Mouse (Mus musculus) heart, embryonic 10.5 days (tissue): ENCODE data around the gene Ube2g1. TPM values are rescaled to one million over a fixed set of nuclear protein-coding genes. Genes with fewer than 3 reads are reported as not detected.

Source experiments
- DNase-seq: peaks from one replicate; pipeline ENCODE4 v3.0.0-alpha.2; 2017; ENCODE audit warnings: low spot score
- H3K27ac ChIP-seq: fragments of 300-500 bp; sonication (generic); 2 replicates; pipeline ENCODE4 v1.5.1; 2016; ENCODE audit warnings: mild to moderate bottlenecking
- H3K27me3 ChIP-seq: fragments of 300-500 bp; sonication (generic); 2 replicates; pipeline ENCODE4 v1.6.1; 2016; ENCODE audit warnings: mild to moderate bottlenecking; ENCODE audit not compliant: poor library complexity, insufficient read depth, severe bottlenecking
- H3K36me3 ChIP-seq: fragments of 300-500 bp; sonication (generic); 2 replicates; pipeline ENCODE4 v1.6.1; 2016; ENCODE audit warnings: mild to moderate bottlenecking, moderate library complexity
- H3K4me1 ChIP-seq: fragments of 300-500 bp; sonication (generic); 2 replicates; pipeline ENCODE4 v1.6.1; 2016; ENCODE audit warnings: mild to moderate bottlenecking
- H3K4me3 ChIP-seq: fragments of 300-500 bp; sonication (generic); 2 replicates; pipeline ENCODE4 v1.5.1; 2016; ENCODE audit warnings: mild to moderate bottlenecking, moderate library complexity
- H3K9me3 ChIP-seq: fragments of 300-500 bp; sonication (generic); 2 replicates; pipeline ENCODE4 v1.6.1; 2016; ENCODE audit warnings: mild to moderate bottlenecking, moderate library complexity
- WGBS: fragments of 180-500 bp; shearing (Covaris S2); methylation state at CpG from one replicate; pipeline ENCODE4 v1.1.7; 2016; 5-methylcytosine and 5-hydroxymethylcytosine counted together
- polyA plus RNA-seq: library from polyadenylated mRNA; unstranded; fragments of >200 nt; fragmentation: Nextera tagmentation; extraction: Ambion mirVana; gene quantifications from 2 replicates; pipeline ENCODE4 v1.2.1, GENCODE M21; 2016

Gene Ube2g1
- polyA plus RNA-seq, 1 experiment from 2014 or later, result 70.1 TPM

- Histone ChIP-seq H3K36me3 (peaks cover 6% of the 10 kb centered on the region; the same call in 1 of the 2 replicates), H3K4me3 (no peak overlapping the region), H3K27me3 (no peaks in the 10 kb centered on the region), H3K9me3 (no peaks in the 10 kb centered on the region), H3K27ac (no peak overlapping the region), H3K4me1 (no peaks in the 10 kb centered on the region)
- DNase-seq, result no peak
- WGBS, result 83% methylated on average over 4 of the region's 4 CpGs
Observed at GRCm38 (mm10) chr11:72615931-72616330, 8.8 kb downstream of the Ube2g1 start.

- no peak overlapping the region for H3K4me3 ChIP-seq
- peaks cover 6% of the 10 kb centered on the region; the same call in 1 of the 2 replicates for H3K36me3 ChIP-seq
- H3K27me3 ChIP-seq, result no peaks in the 10 kb centered on the region
- H3K4me1 ChIP-seq, result no peaks in the 10 kb centered on the region
- no peak overlapping the region for H3K27ac ChIP-seq
- WGBS, result 95% methylated on average over 1 of the region's 1 CpGs
- no peaks in the 10 kb centered on the region for H3K9me3 ChIP-seq
- no peak for DNase-seq
Observed at GRCm38 (mm10) chr11:72618476-72618875, 11.4 kb downstream of the Ube2g1 start.

GRCm38 (mm10) chr11:72642730-72643129 is 35.6 kb downstream of the Ube2g1 start:
- Histone ChIP-seq H3K9me3 (no peaks in the 10 kb centered on the region), H3K4me3 (no peak overlapping the region), H3K27me3 (no peaks in the 10 kb centered on the region), H3K36me3 (peaks cover 4% of the 10 kb centered on the region), H3K4me1 (no peaks in the 10 kb centered on the region), H3K27ac (no peak overlapping the region)
- 60% methylated on average over 4 of the region's 4 CpGs for WGBS
- no peak for DNase-seq

GRCm38 (mm10) chr11:72645386-72645785 is 38.3 kb downstream of the Ube2g1 start:
- H3K27me3 ChIP-seq, result no peaks in the 10 kb centered on the region
- peaks cover 4% of the 10 kb centered on the region for H3K36me3 ChIP-seq
- no peak overlapping the region for H3K27ac ChIP-seq
- WGBS, result 85% methylated on average over 5 of the region's 5 CpGs
- no peaks in the 10 kb centered on the region for H3K9me3 ChIP-seq
- no peaks in the 10 kb centered on the region for H3K4me1 ChIP-seq
- H3K4me3 ChIP-seq, result no peak overlapping the region
- no peak for DNase-seq

GRCm38 (mm10) chr11:72650347-72650746 is 43.3 kb downstream of the Ube2g1 start:
- DNase-seq, result no peak
- Histone ChIP-seq H3K4me1 (no peaks in the 10 kb centered on the region), H3K4me3 (no peak overlapping the region), H3K27ac (no peak overlapping the region), H3K36me3 (no peaks in the 10 kb centered on the region), H3K27me3 (no peaks in the 10 kb centered on the region), H3K9me3 (no peaks in the 10 kb centered on the region)
- WGBS, result 78% methylated on average over 2 of the region's 2 CpGs

GRCm38 (mm10) chr11:72659918-72660317 is 52.8 kb downstream of the Ube2g1 start:
- H3K4me1 ChIP-seq, result no peaks in the 10 kb centered on the region
- H3K36me3 ChIP-seq, result peaks cover 6% of the 10 kb centered on the region; the same call in 1 of the 2 replicates
- no peak for DNase-seq
- no peak overlapping the region for H3K4me3 ChIP-seq
- no peak overlapping the region for H3K27ac ChIP-seq
- peaks cover 3% of the 10 kb centered on the region; the same call in 1 of the 2 replicates for H3K9me3 ChIP-seq
- H3K27me3 ChIP-seq, result no peaks in the 10 kb centered on the region

- Histone ChIP-seq H3K4me1 (no peaks in the 10 kb centered on the region), H3K27ac (no peak overlapping the region), H3K9me3 (peaks cover 3% of the 10 kb centered on the region; the same call in 1 of the 2 replicates), H3K36me3 (peaks cover 6% of the 10 kb centered on the region; the same call in 1 of the 2 replicates), H3K27me3 (no peaks in the 10 kb centered on the region), H3K4me3 (no peak overlapping the region)
- WGBS, result 96% methylated on average over 1 of the region's 1 CpGs
- no peak for DNase-seq
Observed at GRCm38 (mm10) chr11:72660359-72660758, 53.3 kb downstream of the Ube2g1 start.

- H3K27me3 ChIP-seq, result no peaks in the 10 kb centered on the region
- no peak overlapping the region for H3K4me3 ChIP-seq
- H3K9me3 ChIP-seq, result no peaks in the 10 kb centered on the region
- peaks cover 15% of the 10 kb centered on the region for H3K36me3 ChIP-seq
- no peak for DNase-seq
- no peak overlapping the region for H3K27ac ChIP-seq
- H3K4me1 ChIP-seq, result no peaks in the 10 kb centered on the region
- whole genome bisulfite sequencing, result 88% methylated on average over 4 of the region's 4 CpGs
Observed at GRCm38 (mm10) chr11:72664641-72665040, 57.6 kb downstream of the Ube2g1 start.

GRCm38 (mm10) chr11:72670634-72671033 is 63.6 kb downstream of the Ube2g1 start:
- no peaks in the 10 kb centered on the region for H3K4me1 ChIP-seq
- no peak for DNase-seq
- H3K36me3 ChIP-seq, result peaks cover 9% of the 10 kb centered on the region
- no peak overlapping the region for H3K4me3 ChIP-seq
- no peaks in the 10 kb centered on the region for H3K27me3 ChIP-seq
- H3K9me3 ChIP-seq, result no peaks in the 10 kb centered on the region
- H3K27ac ChIP-seq, result no peak overlapping the region

GRCm38 (mm10) chr11:72671294-72671988 is 64.4 kb downstream of the Ube2g1 start:
- Histone ChIP-seq H3K27me3 (no peaks in the 10 kb centered on the region), H3K4me3 (no peak overlapping the region), H3K36me3 (peaks cover 8% of the 10 kb centered on the region), H3K9me3 (no peaks in the 10 kb centered on the region), H3K27ac (no peak overlapping the region), H3K4me1 (no peaks in the 10 kb centered on the region)
- DNase-seq, result no peak
- WGBS, result 68% methylated on average over 6 of the region's 6 CpGs

GRCm38 (mm10) chr11:72672438-72672837 is 65.4 kb downstream of the Ube2g1 start:
- Histone ChIP-seq H3K27ac (no peak overlapping the region), H3K9me3 (no peaks in the 10 kb centered on the region), H3K27me3 (no peaks in the 10 kb centered on the region), H3K36me3 (peaks cover 7% of the 10 kb centered on the region), H3K4me1 (no peaks in the 10 kb centered on the region), H3K4me3 (no peak overlapping the region)
- 83% methylated on average over 1 of the region's 1 CpGs for WGBS
- no peak for DNase-seq

- Histone ChIP-seq H3K4me1 (no peaks in the 10 kb centered on the region), H3K36me3 (no peaks in the 10 kb centered on the region), H3K9me3 (no peaks in the 10 kb centered on the region), H3K4me3 (no peak overlapping the region), H3K27me3 (no peaks in the 10 kb centered on the region), H3K27ac (no peak overlapping the region)
- no peak for DNase-seq
- WGBS, result 67% methylated on average over 2 of the region's 2 CpGs
Observed at GRCm38 (mm10) chr11:72675280-72675679, 68.2 kb downstream of the Ube2g1 start.

- Histone ChIP-seq H3K4me3 (no peak overlapping the region), H3K4me1 (no peaks in the 10 kb centered on the region), H3K27ac (no peak overlapping the region), H3K36me3 (peaks cover 7% of the 10 kb centered on the region; the same call in 1 of the 2 replicates), H3K9me3 (no peaks in the 10 kb centered on the region), H3K27me3 (no peaks in the 10 kb centered on the region)
- no peak for DNase-seq
Observed at GRCm38 (mm10) chr11:72680726-72681125, 73.6 kb downstream of the Ube2g1 start.

GRCm38 (mm10) chr11:72683402-72683801 is 76.3 kb downstream of the Ube2g1 start:
- Histone ChIP-seq H3K4me3 (no peak overlapping the region), H3K4me1 (0 out of 2 replicates have a peak, but pooled peaks cover 3% of the 10 kb centered on the region), H3K27ac (no peak overlapping the region), H3K36me3 (peaks cover 7% of the 10 kb centered on the region; the same call in 1 of the 2 replicates), H3K27me3 (no peaks in the 10 kb centered on the region), H3K9me3 (no peaks in the 10 kb centered on the region)
- WGBS, result 95% methylated on average over 2 of the region's 2 CpGs
- DNase-seq, result no peak
